Mouse (Mus musculus) thymus, adult 2 months (tissue): ENCODE data around the gene Lrriq1. TPM values are rescaled to one million over a fixed set of nuclear protein-coding genes. Genes with fewer than 3 reads are reported as not detected.

Source experiments
- DNase-seq: peaks from one replicate; pipeline ENCODE4 v3.0.0; 2021
- H3K27ac ChIP-seq: fragments of 200-500 bp; 2 replicates; pipeline ENCODE4 v1.5.1; 2012; ENCODE audit warnings: low read length, control low read depth; ENCODE audit not compliant: control insufficient read depth, insufficient read depth
- H3K27me3 ChIP-seq: fragments of 200-500 bp; 2 replicates; pipeline ENCODE4 v1.6.1; 2012; ENCODE audit warnings: mild to moderate bottlenecking, low read length, moderate library complexity, mixed read lengths; ENCODE audit not compliant: control insufficient read depth, insufficient read depth
- H3K36me3 ChIP-seq: fragments of 200-500 bp; 2 replicates; pipeline ENCODE4 v1.6.1; 2012; ENCODE audit warnings: mild to moderate bottlenecking, low read length, moderate library complexity; ENCODE audit not compliant: control insufficient read depth, insufficient read depth
- H3K4me1 ChIP-seq: fragments of 200-500 bp; replicated peaks from 2 replicates; pipeline ENCODE4 v1.6.1; 2012; ENCODE audit warnings: low read length; ENCODE audit not compliant: control insufficient read depth, insufficient read depth
- H3K4me3 ChIP-seq: fragments of 200-500 bp; 2 replicates; pipeline ENCODE4 v1.5.1; 2012; ENCODE audit warnings: mild to moderate bottlenecking, low read length, control low read depth, moderate library complexity; ENCODE audit not compliant: control insufficient read depth, insufficient read depth
- CTCF ChIP-seq: fragments of 200-500 bp; IDR thresholded peaks from 2 replicates; pipeline ENCODE4 v1.5.1; 2012; ENCODE audit warnings: mild to moderate bottlenecking, control low read depth, low read length, moderate library complexity, borderline replicate concordance; ENCODE audit not compliant: control insufficient read depth, poor library complexity, insufficient read depth; ENCODE audit errors: extremely low read depth
- POLR2A ChIP-seq: fragments of 200-500 bp; IDR thresholded peaks from 2 replicates; pipeline ENCODE4 v1.6.1; 2012; ENCODE audit warnings: mild to moderate bottlenecking, low read length, control low read depth, moderate library complexity; ENCODE audit not compliant: control insufficient read depth, poor library complexity, insufficient read depth; ENCODE audit errors: extremely low read depth
- WGBS: fragments of 180-500 bp; shearing (Covaris S2); methylation state at CpG from one replicate; pipeline ENCODE4 v1.1.7; 2018; 5-methylcytosine and 5-hydroxymethylcytosine counted together
- polyA plus RNA-seq: library from polyadenylated mRNA; depleted of rRNA; stranded (reverse); fragments of >200 nt; gene quantifications from 2 replicates; pipeline ENCODE4 v1.2.3, GENCODE M21; 2012

Lrriq1 gene
- polyA plus RNA-seq, 1 experiment: 0.15 TPM

GRCm38 (mm10) chr10:103086101-103086500 is 150.0 kb downstream of the Lrriq1 start:
- Histone ChIP-seq H3K27me3 (no peaks in the 10 kb centered on the region), H3K36me3 (no peaks in the 10 kb centered on the region), H3K4me1 (no peaks in the 10 kb centered on the region), H3K4me3 (no peak overlapping the region), H3K27ac (no peak overlapping the region)
- no peak for DNase-seq
- TF ChIP-seq CTCF: no peak
- no peak for TF ChIP-seq POLR2A
- 90% methylated on average over 1 of the region's 1 CpGs for WGBS

- no peaks in the 10 kb centered on the region for H3K27me3 ChIP-seq
- H3K36me3 ChIP-seq: no peaks in the 10 kb centered on the region
- WGBS: 93% methylated on average over 2 of the region's 2 CpGs
- no peak for TF ChIP-seq POLR2A
- no peak for TF ChIP-seq CTCF
- no peak overlapping the region for H3K4me3 ChIP-seq
- H3K4me1 ChIP-seq: no peaks in the 10 kb centered on the region
- no peak for DNase-seq
- H3K27ac ChIP-seq: no peak overlapping the region
Observed at GRCm38 (mm10) chr10:103049593-103049992, 186.5 kb downstream of the Lrriq1 start.

GRCm38 (mm10) chr10:103046623-103047022 is 189.5 kb downstream of the Lrriq1 start:
- DNase-seq: no peak
- Histone ChIP-seq H3K27ac (no peak overlapping the region), H3K36me3 (no peaks in the 10 kb centered on the region), H3K4me3 (no peak overlapping the region), H3K4me1 (no peaks in the 10 kb centered on the region), H3K27me3 (no peaks in the 10 kb centered on the region)
- 88% methylated on average over 3 of the region's 3 CpGs for WGBS
- no peak for TF ChIP-seq POLR2A
- no peak for TF ChIP-seq CTCF

DNA sequence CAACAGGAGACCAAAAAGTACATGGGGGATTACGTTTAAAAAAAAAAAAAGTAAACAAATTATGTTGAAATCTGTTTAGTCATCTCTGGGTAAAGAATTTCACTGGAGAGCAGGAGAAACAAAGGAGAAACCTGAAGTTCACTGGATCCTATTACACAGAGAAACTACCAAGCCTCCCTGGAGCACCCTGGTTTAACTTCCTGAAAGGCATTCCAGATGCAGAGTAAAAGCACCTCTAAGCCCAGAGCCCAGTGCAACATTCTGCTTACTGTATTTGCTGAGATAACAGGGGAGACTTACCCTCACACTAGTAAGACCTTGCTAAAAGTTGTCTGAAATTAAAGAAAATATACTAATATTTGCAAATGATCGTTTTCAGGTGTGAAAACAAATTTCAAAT is 191.1 kb downstream of the Lrriq1 start:
- Histone ChIP-seq H3K27ac (no peak overlapping the region), H3K27me3 (no peaks in the 10 kb centered on the region), H3K4me1 (no peaks in the 10 kb centered on the region), H3K4me3 (no peak overlapping the region), H3K36me3 (no peaks in the 10 kb centered on the region)
- no peak for DNase-seq
- WGBS: 65% methylated on average over 2 of the region's 2 CpGs
- TF ChIP-seq CTCF: no peak
- TF ChIP-seq POLR2A: no peak

DNA sequence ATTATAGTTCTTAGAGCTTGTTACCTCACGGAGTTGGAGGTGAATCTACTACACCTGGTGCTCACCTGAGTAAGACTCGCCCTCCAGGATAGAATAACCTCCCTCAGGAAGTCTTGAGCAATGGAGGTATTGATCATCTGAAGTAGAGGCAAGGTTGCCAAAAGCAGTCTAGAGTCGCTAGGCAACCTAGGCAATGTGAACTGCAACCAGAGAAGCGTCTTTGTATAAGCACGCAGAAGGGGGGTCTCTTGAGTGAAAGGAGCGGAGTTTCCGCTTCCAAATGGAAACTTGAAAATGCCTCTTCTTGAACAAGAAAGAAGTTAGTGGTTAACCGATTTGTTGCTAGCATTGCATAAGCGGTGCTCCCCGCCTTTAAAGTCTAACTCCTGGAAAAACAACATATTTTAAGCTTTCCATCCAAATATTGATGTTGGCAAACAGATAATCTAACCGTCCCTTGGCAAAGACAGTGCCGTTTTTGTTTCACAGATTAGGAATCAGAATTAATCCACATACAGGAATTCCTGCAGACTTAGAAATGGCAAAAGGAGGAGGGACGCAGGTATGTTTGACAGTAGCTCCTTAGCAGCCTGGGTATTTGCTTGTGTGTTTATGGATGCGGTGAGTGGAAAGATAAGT is 201.0 kb downstream of the Lrriq1 start:
- Histone ChIP-seq H3K4me1 (no peaks in the 10 kb centered on the region), H3K27me3 (peaks cover 2% of the 10 kb centered on the region; the same call in 1 of the 2 replicates), H3K4me3 (no peak overlapping the region), H3K36me3 (no peaks in the 10 kb centered on the region), H3K27ac (no peak overlapping the region)
- no peak for TF ChIP-seq POLR2A
- no peak for TF ChIP-seq CTCF
- 15% methylated on average over 14 of the region's 14 CpGs for WGBS
- DNase-seq: no peak

GRCm38 (mm10) chr10:103030931-103031330 is 205.2 kb downstream of the Lrriq1 start:
- WGBS: 11% methylated on average over 11 of the region's 11 CpGs
- TF ChIP-seq POLR2A (no peak), CTCF (no peak)
- H3K27ac ChIP-seq: no peak overlapping the region
- H3K4me3 ChIP-seq: no peak overlapping the region
- peaks cover 11% of the 10 kb centered on the region for H3K27me3 ChIP-seq
- H3K4me1 ChIP-seq: no peaks in the 10 kb centered on the region
- no peaks in the 10 kb centered on the region for H3K36me3 ChIP-seq
- no peak for DNase-seq

- WGBS: 11% methylated on average over 32 of the region's 32 CpGs
- DNase-seq: no peak
- no peak within 1 kb of the TSS for H3K27ac ChIP-seq
Observed at GRCm38 (mm10) chr10:103029730-103030490, 206.2 kb downstream of the Lrriq1 start, which contains the start of gene Alx1. Alx1 (minus strand) TSS chr10:103030215.

More at GRCm38 (mm10) chr10:103029730-103030490, 206.2 kb downstream of the Lrriq1 start, which contains the start of gene Alx1:
- Histone ChIP-seq H3K4me1 (no peaks in the 10 kb centered on the region), H3K36me3 (no peaks in the 10 kb centered on the region), H3K27me3 (peaks cover 11% of the 10 kb centered on the region), H3K4me3 (no peak within 1 kb of the TSS)
- TF ChIP-seq CTCF (no peak), POLR2A (no peak)
